Mouse (Mus musculus) spleen, adult 18-20 months (tissue): ENCODE measurements around the gene Cyp2d10.
"Not testable (repeated sequence)": the region's sequence is repeated elsewhere in the genome, so short reads cannot be mapped to it uniquely, and the experiment has no call there.

Source experiments
- DNase-seq, 2 experiments: peaks; one replicate each; pipeline ENCODE4 v3.0.0; 2022; ENCODE audit warnings: mixed read lengths in 2 of 2

The Cyp2d10 gene

GRCm38 (mm10) chr15:82406981-82407380 is at the start of gene Cyp2d10:
Gene Cyp2d10, minus strand, starts transcription at chr15:82407195.
- DNase-seq: no peak

GRCm38 (mm10) chr15:82456086-82456790 is 49.2 kb upstream of the Cyp2d10 start:
- not testable (repeated sequence) for DNase-seq

DNA sequence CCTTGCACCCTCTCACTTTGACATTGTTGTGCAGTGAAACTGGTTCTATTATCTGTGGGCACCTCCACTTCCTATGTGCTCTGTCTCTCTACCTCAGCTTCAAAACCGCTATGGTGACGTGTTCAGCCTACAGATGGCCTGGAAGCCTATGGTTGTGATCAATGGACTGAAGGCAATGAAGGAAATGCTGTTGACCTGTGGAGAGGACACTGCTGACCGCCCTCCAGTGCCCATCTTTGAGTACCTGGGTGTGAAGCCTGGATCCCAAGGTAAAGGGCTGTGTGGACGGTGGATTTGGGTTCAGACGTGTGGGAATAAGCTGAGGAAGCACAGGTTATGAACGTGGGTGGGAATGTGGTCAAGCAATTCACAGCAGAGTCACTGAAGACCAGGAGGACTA is 46.5 kb upstream of the Cyp2d10 start:
- DNase-seq: not testable (repeated sequence)

DNA sequence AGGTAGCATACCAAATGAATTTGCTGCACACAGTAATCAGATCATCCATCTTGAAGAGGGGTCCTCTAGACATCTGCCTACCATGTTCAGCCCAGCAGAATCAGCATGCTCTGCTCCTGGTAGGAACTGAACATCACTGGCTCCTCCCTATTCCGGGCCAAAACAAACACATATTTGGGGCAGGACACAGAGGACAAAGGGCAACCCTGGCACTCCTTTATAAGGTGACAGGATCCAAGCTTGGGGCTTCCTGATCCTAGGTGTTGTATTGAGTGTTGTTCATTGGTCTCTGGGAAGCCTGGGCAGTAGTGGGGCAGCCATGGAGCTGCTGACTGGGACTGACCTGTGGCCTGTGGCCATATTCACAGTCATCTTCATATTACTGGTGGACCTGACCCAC is 45.1 kb upstream of the Cyp2d10 start:
- not testable (repeated sequence) for DNase-seq

DNA sequence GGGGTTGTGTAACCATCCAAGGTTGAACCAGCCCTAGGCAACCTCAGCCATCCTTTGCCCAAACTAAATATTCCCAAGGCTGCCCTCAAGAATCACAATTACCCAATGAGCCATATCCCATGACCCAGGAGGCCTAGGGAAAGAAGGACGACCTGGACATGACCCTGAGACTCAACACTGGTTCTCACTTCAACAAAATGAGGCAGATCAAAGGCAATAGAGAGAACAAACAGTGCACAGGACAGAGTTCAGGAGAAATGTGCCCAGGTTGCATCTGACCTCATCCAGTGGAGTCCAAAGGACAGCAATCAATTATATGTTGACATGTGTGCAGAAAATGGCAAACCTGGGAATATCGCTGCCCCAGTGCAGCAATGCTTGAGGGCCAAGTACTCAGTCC is 43.0 kb upstream of the Cyp2d10 start:
- DNase-seq: not testable (repeated sequence)

DNA sequence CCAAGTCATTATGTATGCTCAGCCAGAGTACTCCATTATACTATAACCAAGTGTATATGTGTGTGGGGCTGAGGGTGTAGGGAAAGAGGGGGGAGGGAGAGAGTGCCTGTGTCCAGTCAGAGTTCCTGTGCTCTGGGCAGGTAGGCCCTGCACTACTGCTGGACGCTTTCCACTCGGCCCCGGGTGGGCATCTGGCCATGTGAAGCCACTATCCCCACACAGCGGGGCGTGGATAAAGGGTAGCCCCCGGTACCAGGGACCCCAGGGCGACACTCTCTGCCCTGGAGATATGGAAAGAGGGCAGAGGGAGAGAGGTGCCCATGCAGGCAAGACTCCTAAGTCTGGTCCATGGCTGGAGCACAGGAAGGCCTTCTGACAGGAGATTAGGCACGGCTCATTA is 38.2 kb upstream of the Cyp2d10 start:
- DNase-seq: no peak

DNA sequence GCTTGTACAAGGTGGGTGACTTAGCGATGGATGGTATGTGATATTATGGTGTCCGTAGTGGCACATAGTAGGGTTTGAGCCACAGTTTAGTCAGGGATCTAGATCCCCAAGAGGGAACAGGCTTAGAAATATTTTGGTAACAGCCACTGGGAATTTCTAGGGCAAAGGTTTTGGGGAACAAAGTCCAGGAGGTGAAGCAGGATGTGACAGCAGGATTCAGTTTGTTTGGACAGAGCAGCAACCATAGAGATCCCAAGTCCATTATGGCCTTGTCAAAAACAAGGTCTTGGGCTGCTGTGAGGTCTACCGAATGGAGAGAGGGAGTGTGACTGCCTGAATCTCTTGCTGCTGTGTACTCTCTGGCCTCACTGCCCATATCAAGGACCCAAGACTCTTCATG is 36.7 kb upstream of the Cyp2d10 start:
- no peak for DNase-seq

- no peak for DNase-seq
These were observed 31.1 kb upstream of the Cyp2d10 start for GRCm38 (mm10) chr15:82437975-82438617.

GRCm38 (mm10) chr15:82435606-82436005 is 28.6 kb upstream of the Cyp2d10 start:
- no peak for DNase-seq

DNA sequence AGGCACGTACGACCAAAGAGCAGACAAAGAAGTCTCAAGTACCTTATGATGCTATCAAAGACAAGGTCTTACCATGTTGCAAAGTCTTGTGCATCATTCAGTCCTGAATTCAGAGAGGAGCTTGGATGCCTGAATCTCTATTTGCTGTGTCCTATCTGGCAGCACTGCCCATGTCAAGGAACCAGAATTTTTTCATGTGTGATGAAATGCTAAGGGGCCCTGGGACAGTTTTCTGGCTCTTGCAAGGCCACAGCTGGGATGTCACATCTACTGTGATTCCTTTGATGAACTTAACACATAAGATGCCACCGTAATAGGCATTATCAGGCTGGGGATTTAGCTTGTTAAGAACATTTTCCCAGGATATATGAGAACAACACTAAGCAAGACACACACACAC is 28.0 kb upstream of the Cyp2d10 start:
- DNase-seq: no peak

DNA sequence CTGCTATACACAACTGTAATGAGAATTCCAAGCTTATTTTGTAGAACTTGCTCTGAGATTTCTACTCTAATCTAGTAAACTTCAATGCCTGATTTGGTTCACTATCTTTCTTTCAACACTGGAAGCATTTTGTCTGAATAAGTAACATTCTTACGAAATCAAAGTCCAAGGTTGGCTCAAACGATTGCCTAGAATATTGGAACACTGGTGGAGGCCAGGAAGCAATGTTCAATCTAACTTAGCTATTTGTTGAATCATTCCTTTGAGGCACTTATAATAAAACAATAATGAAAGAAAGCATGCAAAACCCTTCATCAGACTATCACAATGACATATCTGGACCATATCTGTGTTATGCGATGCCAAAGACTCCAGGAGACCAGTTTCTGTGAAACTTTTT is 27.5 kb upstream of the Cyp2d10 start:
- DNase-seq: no peak

- DNase-seq: no peak
These were observed 26.6 kb upstream of the Cyp2d10 start for GRCm38 (mm10) chr15:82433621-82434020.

- DNase-seq: no peak
These were observed 26.1 kb upstream of the Cyp2d10 start, which contains the start of gene Cyp2d9 for GRCm38 (mm10) chr15:82433137-82433536. Gene Cyp2d9, plus strand, starts transcription at chr15:82433437.

DNA sequence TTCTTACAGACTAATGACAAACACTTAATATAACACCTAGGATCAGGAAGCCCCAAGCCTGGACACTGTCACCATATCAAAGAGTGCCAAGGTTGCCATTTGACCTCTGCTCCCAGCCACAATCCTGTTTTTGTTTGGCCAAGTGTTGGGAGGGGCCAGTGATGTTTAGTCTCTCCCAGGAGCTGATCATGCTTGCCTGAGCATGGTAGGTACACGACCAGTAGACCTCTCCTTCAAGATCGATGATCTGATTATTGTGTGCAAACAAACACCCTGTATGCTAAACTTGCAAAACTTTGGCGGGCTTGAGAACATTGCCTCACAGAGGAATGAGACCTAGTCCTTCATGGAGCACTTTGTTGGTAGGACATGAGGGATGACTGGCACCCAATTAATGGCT is 16.5 kb upstream of the Cyp2d10 start:
- no peak for DNase-seq

DNA sequence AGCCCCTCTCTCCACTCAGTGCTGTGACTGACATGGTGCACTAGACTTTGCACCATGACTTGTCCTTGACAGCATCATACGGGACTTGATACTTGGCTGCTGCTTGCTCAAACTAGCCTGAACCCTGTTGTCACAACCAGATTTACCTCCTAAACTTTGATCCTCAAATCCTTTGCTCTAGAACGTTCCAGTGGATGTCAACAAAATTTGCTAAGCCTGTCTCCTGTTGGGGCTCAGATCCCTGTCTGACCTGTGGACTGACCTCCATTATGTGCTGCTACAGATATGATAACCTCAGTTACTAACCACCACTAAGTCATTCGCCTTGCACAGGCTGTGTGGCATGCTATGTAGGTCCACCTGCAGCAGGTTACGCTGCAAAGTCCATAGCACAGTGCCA is 15.9 kb upstream of the Cyp2d10 start:
- DNase-seq: no peak

DNA sequence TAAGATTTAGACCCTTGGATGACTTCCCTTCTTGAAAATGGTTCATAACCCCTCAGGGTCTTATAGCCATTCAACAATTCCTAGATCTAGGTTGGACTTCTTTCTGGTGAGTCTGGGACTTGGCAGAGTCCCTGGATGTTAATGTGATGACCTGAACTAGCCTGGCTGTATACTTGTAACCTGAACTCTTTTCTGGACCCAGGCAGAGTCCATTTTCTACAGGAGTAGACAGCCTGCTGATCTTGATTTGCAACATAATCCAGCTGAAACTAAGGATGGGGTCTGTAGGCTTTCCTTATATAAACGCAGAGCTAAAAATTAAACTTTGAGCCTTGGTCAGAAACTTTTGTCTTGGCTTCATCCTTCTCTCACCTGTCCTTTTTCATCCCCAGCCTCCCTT is 11.6 kb upstream of the Cyp2d10 start:
- DNase-seq: no peak

DNA sequence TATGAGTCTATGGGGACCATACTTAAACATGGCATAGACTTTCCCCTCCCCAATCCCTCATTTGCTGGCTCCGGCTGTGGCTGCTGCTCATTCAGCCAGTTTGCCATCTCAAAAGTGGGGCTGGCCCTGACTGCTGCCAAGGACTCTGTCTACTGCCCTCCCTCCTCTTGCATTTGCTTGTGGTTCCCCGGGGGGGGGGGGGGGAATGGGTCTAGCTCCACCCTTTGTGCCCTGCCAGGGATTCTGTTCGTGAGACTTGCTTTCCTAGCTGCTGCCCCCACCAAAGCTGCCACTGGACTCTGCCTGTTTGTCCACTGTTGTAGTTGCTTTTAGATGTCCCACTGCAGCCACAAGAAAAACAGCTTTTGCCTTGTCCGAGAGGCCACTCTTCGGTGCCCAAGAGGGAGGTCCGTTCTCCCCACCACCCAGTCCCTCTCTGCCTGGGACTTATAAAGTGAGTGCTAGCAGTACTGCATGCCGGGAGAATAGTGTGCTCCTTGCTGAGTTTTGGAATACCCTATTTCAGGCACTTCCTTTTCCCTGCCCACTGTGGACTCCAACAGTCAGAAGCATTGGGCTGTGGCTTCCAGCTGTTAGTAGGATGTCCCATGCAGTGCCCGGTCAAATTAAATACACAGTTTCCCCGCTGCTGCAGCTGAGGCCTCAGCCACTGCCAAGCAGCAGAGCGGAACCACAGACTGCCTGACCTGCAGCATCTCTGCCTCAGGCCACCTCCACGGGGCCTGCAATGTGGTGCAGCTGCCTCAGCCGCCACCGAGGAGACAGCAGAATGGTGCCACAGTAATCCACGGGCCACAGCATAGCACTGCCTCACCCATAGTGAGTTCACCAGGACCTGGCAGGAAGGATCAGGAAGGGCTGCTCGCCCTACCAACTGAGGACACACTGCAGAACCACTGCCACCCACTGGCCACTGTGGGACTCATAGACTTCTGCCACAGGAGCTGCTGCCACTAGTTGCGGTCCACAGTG is 10.1 kb upstream of the Cyp2d10 start:
- DNase-seq: peak; percentile 62 to 77

DNA sequence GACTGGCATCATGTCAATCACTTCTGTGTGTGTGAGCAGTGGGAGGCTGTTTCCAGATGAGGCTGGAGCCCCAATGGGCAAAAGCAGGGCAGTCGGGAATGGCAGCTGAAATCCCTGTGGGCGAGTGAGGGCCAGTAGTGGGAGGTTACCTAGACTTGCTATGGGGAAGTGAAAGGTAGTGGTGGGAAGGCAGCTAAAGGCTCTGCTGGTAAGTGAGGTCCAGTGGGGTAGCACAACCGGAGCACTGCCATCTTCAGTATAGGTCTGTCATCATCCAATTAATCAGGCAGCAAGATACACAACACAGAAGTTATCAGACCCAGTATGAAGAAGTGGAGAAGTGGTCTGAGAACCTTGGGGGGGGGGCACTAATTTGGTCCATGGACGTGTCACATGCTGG is 541 bp upstream of the Cyp2d10 start:
- DNase-seq: no peak

- no peak for DNase-seq
These were observed 2.8 kb downstream of the Cyp2d10 start for GRCm38 (mm10) chr15:82404163-82404562.

DNA sequence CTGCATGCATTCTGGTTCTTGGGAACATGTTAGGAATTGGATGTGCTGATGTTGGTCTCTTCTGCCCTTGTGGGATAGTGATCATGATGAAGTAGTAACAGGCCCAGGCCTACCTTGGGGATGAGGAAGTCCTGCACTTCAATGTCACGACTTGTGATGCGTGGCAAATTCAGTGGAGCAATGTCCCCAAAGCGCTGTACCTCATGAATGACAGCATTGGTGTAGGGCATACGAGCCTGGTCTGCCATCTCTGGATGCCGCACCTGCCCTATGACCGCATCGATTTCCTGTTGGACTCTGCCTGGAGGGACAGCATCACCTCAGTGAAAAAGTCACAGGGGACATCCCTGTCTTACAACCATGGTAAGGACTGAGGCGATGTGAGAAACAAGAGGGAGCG is 3.4 kb downstream of the Cyp2d10 start:
- no peak for DNase-seq

- DNase-seq: no peak
These were observed 4.3 kb downstream of the Cyp2d10 start for GRCm38 (mm10) chr15:82402741-82403140.

- no peak for DNase-seq
These were observed 4.9 kb downstream of the Cyp2d10 start for GRCm38 (mm10) chr15:82402106-82402505.

GRCm38 (mm10) chr15:82401516-82401915 is 5.5 kb downstream of the Cyp2d10 start:
- no peak for DNase-seq
